Mouse (Mus musculus) olfactory bulb, adult 2 months (tissue): ENCODE results near the gene AC161166.1. TPM values are rescaled to one million over a fixed set of nuclear protein-coding genes. Genes with fewer than 3 reads are reported as not detected.
"Not testable (repeated sequence)": the region's sequence is repeated elsewhere in the genome, so short reads cannot be mapped to it uniquely, and the experiment has no call there.

Experiments
- H3K27ac ChIP-seq: fragments of 200-500 bp; 2 replicates; pipeline ENCODE4 v1.5.1; 2012; ENCODE audit warnings: low read depth, low read length; ENCODE audit not compliant: insufficient read depth
- H3K4me1 ChIP-seq: fragments of 200-500 bp; 2 replicates; pipeline ENCODE4 v1.6.1; 2012; ENCODE audit warnings: low read length; ENCODE audit not compliant: control insufficient read depth, insufficient read depth
- H3K4me3 ChIP-seq: fragments of 200-500 bp; 2 replicates; pipeline ENCODE4 v1.5.1; 2012; ENCODE audit warnings: mild to moderate bottlenecking, low read depth, low read length, moderate library complexity; ENCODE audit not compliant: insufficient read depth
- CTCF ChIP-seq: fragments of 200-500 bp; IDR thresholded peaks from 2 replicates; pipeline ENCODE4 v1.5.1; 2012; ENCODE audit warnings: low read depth, mild to moderate bottlenecking, low read length, moderate library complexity; ENCODE audit not compliant: insufficient read depth
- POLR2A ChIP-seq: fragments of 200-500 bp; IDR thresholded peaks from 2 replicates; pipeline ENCODE4 v1.6.1; 2012; ENCODE audit warnings: mild to moderate bottlenecking, low read depth, low read length, moderate library complexity; ENCODE audit not compliant: insufficient read depth
- WGBS: fragments of 180-500 bp; shearing (Covaris S2); methylation state at CpG from one replicate; pipeline ENCODE4 v1.1.7; 2018; 5-methylcytosine and 5-hydroxymethylcytosine counted together
- polyA plus RNA-seq: library from polyadenylated mRNA; stranded (reverse); fragments of >200 nt; gene quantifications from 2 replicates; pipeline ENCODE4 v1.2.4, GENCODE M21; 2012; ENCODE audit warnings: low replicate concordance; ENCODE audit not compliant: missing spikeins, insufficient read depth, insufficient read length

The AC161166.1 gene
- polyA plus RNA-seq, 1 experiment: not detected

GRCm38 (mm10) chr7:24504004-24504403 is 8.3 kb downstream of the AC161166.1 start:
- Histone ChIP-seq H3K4me3 (no peak overlapping the region), H3K4me1 (peaks cover 16% of the 10 kb centered on the region), H3K27ac (no peak overlapping the region)
- TF ChIP-seq POLR2A (no peak), CTCF (no peak)
- 23% methylated on average over 10 of the region's 10 CpGs for WGBS

- no peak for TF ChIP-seq POLR2A
- TF ChIP-seq CTCF: 0 out of 2 replicates have a peak, but pooled peaks have one; percentile 9
- H3K4me1 ChIP-seq: peaks cover 16% of the 10 kb centered on the region
- 66% methylated on average over 21 of the region's 21 CpGs for WGBS
- no peak overlapping the region for H3K4me3 ChIP-seq
- no peak overlapping the region for H3K27ac ChIP-seq
Observed at GRCm38 (mm10) chr7:24501492-24501891, 10.8 kb downstream of the AC161166.1 start.

- WGBS: 53% methylated on average over 7 of the region's 7 CpGs
- TF ChIP-seq POLR2A: no peak
- no peak for TF ChIP-seq CTCF
Observed at GRCm38 (mm10) chr7:24500929-24501328, 11.3 kb downstream of the AC161166.1 start.

GRCm38 (mm10) chr7:24499856-24500577 is 12.2 kb downstream of the AC161166.1 start:
- peaks cover 9% of the 10 kb centered on the region for H3K4me1 ChIP-seq
- no peak overlapping the region for H3K27ac ChIP-seq
- WGBS: 54% methylated on average over 43 of the region's 43 CpGs
- no peak for TF ChIP-seq CTCF
- no peak for TF ChIP-seq POLR2A
- no peak overlapping the region for H3K4me3 ChIP-seq

More at GRCm38 (mm10) chr7:24500929-24501328, 11.3 kb downstream of the AC161166.1 start:
- Histone ChIP-seq H3K4me3 (no peak overlapping the region), H3K4me1 (peaks cover 16% of the 10 kb centered on the region), H3K27ac (no peak overlapping the region)

- 75% methylated on average over 8 of the region's 8 CpGs for WGBS
- no peak for TF ChIP-seq POLR2A
- no peak for TF ChIP-seq CTCF
- Histone ChIP-seq H3K4me3 (no peak overlapping the region), H3K27ac (peak overlapping the region; percentile 41; the same call in 1 of the 2 replicates), H3K4me1 (peaks cover 31% of the 10 kb centered on the region)
Observed at GRCm38 (mm10) chr7:24488303-24488702, 24.0 kb downstream of the AC161166.1 start.

GRCm38 (mm10) chr7:24487403-24487802 is 24.9 kb downstream of the AC161166.1 start:
- H3K4me1 ChIP-seq: peaks cover 33% of the 10 kb centered on the region
- peak overlapping the region; percentile 42 for H3K4me3 ChIP-seq

DNA sequence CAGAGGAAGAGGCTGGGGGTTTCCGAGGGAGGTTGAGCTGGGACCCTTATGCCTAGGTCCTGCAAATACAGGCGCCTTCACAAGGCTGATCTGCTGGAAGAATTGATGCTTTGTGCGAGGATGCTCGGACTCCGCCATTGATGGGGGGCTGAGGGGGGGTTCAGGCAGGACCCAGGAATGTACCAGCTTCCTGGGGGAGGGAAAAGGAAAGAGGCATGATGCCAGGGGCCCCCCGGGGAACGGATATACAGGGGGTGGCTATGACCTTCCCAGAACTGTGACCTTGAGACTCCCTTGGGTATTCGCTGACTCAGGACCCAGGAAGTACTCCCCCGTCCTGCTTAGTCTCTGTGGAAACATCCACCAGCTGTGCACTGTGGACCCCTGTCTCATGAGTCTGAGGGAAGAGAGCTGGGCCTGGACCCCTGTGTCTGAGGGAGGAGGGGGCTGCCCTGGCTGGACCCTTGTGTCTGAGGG is 25.6 kb downstream of the AC161166.1 start:
- H3K27ac ChIP-seq: peak overlapping the region; percentile 94
- H3K4me3 ChIP-seq: peak overlapping the region; percentile 42
- H3K4me1 ChIP-seq: peaks cover 33% of the 10 kb centered on the region
- TF ChIP-seq POLR2A (no peak), CTCF (no peak)
- WGBS: 12% methylated on average over 9 of the region's 9 CpGs

More at GRCm38 (mm10) chr7:24487403-24487802, 24.9 kb downstream of the AC161166.1 start:
- WGBS: 10% methylated on average over 3 of the region's 3 CpGs
- peak overlapping the region; percentile 94 for H3K27ac ChIP-seq
- no peak for TF ChIP-seq CTCF
- no peak for TF ChIP-seq POLR2A

- H3K4me1 ChIP-seq: peaks cover 41% of the 10 kb centered on the region
Observed at GRCm38 (mm10) chr7:24485481-24485880, 26.8 kb downstream of the AC161166.1 start.

DNA sequence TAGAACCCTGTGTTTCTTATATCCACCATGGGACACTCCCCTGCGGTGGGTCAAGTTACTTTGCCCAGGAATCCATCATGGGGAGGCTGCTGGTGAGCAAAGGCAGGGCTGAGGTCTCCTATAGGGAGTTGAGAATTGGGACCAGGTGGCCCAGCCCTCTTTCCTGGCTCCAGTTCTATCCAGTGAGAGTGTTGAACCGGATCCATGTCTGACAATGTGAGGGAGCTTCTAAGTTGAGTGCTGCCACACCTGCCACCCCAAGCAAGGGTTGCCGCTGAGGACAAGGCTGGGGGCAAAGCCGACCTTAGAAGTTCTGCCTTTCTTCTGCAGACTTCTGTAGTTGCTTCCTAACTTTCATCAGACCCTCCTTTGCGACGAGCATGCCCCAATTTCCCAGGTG is 29.0 kb downstream of the AC161166.1 start:
- peaks cover 42% of the 10 kb centered on the region for H3K4me1 ChIP-seq
- not testable (repeated sequence) for H3K27ac ChIP-seq
- peak overlapping the region; percentile 64; the same call in 1 of the 2 replicates for H3K4me3 ChIP-seq
- WGBS: 50% methylated on average over 6 of the region's 6 CpGs

More at GRCm38 (mm10) chr7:24485481-24485880, 26.8 kb downstream of the AC161166.1 start:
- 23% methylated on average over 9 of the region's 9 CpGs for WGBS
- peak overlapping the region; percentile 42 for H3K4me3 ChIP-seq
- peak overlapping the region; percentile 94 for H3K27ac ChIP-seq
- TF ChIP-seq POLR2A (no peak), CTCF (no peak)
